Mouse (Mus musculus): ENCODE data around the gene Saa4.
A peak's percentile ranks its signal among the peaks of the same experiment; 100 is the strongest.
"Not testable (repeated sequence)": the region's sequence is repeated elsewhere in the genome, so short reads cannot be mapped to it uniquely, and the experiment has no call there.

Saa4 gene

DNA sequence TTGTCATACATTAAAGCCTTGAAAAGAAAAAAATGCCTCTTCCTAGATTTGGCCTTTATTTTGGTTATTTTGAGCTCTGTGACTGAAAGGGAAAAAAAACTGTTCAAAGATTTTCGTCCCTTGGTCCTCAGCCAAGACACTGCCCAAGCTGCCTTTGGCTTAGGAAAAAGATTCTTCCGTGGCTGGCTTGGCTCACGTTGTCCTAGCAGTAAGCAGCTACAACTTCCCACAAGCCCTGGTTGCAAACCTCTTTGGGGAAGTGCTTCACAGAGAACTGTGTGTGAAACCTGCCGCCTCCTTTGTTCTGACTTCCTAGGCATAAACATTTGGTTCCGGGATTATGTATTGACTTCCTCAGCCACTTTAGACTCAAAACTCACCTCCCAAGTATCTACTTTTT is 15.5 kb downstream of the Saa4 start:
- DNase-seq (ENCODE audit: low spot score in 2 of 2) = no peak

DNA sequence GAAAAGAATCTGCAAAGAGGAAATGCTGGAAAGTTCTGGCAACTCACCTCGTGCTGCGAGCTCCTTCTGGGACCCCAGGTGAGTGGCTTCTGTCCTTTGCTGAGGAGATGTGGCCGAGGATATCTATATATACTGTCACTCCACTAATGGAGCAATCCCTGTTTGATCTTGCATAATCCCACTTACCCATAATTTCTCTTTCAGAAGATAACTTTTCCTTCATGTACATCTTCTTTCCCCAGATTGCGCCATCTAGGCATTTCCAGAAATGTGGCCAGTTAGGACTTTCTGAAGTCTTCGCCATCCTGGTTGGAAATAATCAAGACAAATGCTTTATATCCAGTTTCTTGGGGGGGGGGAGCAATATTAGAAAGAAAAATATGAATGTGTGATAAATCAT is 16.8 kb downstream of the Saa4 start, which contains the start of gene Saa3:
Gene Saa3, minus strand, starts transcription at position 101 of the 400 bp plus-strand sequence.
- no peak for DNase-seq (ENCODE audit: low spot score in 2 of 2)

DNA sequence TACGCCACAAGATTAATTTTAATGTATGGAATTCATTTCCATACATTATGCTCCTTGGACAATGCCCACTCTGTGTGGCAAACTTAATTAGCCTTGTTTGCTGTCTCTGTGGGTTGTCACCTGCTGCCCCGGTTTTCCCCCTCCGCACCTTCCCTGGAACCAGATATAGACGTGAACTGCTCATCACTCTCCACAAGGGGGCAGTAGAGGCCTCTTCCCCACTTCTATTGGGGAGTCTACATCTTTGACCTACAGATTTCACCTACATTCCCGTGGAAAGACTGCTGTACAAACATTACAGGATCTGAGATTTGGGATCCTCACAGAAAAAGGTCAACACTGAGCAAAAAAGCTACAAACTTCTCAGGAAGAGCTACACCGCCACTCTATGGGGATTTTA is 17.9 kb downstream of the Saa4 start:
- DNase-seq (ENCODE audit: low spot score in 2 of 2) = peak; percentile 58 to 72

DNA sequence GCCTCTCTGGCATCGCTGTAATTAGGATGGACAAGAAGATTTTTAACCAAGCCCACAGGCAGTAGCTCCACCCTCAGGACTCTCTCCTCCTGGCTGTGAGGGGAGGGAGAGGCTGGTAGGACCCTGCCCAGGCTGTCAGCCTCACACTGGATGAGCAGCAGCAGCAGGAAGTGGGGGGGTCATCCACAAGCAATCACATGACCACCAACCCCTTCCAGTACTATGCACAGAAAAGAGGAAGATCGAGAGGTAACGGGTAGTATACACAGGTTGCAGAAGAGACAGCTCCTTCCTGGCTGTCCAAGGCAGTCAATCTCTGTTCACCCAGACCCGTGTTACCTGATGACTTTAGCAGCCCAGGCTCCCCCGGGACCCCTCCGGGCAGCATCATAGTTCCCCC is 20.2 kb downstream of the Saa4 start:
- peak in 1 of 2 experiments; percentile 40 for DNase-seq (ENCODE audit: low spot score in 2 of 2)

DNA sequence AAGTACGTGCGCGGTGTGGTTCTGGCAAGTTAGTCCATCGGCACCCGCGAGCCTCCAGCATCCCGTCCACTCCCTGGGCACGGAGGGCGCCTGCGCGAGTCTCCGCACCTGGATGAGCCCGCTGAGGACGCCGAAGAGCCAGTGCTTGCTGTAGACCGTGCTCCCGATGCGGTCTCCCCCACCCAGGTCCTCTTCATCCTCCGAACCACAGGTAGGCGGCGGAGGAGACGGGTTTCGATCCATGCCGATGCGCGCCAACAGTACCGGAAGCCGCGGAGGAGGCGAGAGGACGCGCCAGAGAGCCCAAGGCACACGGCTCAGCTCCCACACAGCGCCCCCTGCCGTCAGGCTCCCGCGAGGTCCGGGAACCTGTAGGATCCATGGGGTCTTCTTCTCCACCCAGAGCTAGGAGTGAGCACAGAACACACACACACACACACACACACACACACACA is 22.0 kb downstream of the Saa4 start, which contains the start of gene Saal1:
Gene Saal1, minus strand, starts transcription at position 291 of the 455 bp plus-strand sequence.
- peak; percentile 77 to 88 for DNase-seq (ENCODE audit: low spot score in 2 of 2)

DNA sequence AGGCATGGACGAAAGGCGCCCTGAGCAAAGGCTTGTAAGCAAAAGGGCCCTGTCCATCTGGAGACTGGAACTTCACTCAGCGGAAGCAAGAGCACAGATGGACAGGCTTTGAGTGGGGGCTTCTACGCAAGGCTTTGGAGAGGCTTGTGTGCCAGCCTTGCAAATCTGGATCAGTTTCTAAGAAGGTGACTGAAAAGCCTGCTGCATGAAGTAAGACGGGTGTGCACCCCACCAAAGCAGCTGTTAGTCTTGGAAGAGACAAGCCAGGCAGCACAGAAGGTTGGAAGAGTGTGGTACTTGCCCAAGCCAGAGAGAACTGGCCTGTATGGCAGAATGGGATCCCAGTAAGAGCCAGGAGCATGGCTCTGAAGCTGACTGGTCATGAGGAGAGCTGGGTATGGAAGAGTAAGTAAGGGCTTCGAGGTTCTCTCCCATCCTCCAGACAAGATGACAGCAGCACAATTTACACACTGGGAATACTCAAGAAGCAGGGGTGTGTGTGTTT is 31.8 kb downstream of the Saa4 start:
- no peak for DNase-seq (ENCODE audit: low spot score in 2 of 2)

DNA sequence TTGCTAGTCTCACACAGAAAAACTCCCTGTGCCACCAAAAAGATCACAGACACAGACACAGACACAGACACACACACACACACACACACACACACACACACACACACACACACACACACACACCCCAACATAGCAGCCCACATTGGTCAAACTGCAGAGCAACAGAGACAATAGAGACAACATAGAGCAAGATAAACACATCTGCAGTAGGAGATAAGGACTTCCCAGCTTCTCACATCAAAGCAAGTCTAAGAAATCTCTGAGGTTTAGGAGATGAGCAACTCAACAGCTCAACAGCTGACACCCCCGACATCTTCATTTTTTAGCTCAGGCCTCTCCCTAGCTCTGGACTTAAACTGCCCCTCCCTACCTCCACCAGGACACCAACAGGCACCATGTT is 35.6 kb downstream of the Saa4 start:
- DNase-seq (ENCODE audit: low spot score in 2 of 2) = no peak

DNA sequence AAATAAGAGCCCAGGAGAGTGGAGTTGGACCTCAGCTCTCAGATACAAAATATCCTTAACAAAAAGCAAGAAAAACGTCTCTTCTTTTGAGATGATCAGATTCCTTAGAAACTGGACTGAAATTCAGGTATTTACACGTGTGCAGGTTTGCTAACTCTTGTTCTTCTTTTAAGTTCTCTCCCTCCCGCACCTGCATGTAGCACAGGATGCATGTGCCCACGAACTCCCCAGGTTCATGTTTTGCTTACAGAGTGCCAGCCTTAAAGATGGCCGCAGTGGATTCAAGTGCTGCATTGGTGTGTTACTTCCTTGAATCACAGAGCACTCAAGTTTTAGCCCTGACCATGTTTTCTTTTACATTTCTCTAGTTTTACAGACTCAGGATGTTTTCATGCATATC is 45.6 kb downstream of the Saa4 start:
- peak in 1 of 2 experiments; percentile 30 for DNase-seq (ENCODE audit: low spot score in 2 of 2)

DNA sequence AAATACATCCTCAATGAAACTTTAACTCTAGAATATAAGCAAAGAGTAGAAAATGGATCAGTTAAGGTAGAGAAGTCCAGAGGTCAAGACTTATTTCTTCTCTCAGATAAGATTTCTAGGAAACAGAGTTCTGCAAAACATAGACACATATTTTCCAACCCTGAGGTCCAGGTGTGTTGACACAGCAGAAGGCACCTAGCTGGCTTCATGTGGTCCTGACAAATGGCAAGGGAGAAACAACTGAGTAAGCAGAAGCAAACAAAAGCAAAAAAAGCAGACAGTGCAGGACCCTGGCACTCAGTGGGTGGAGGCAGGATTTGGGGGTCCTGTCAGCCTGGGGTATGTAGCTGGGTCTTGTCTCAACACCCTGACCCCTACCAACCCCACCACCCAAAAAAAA is 51.7 kb downstream of the Saa4 start:
- no peak for DNase-seq (ENCODE audit: low spot score in 2 of 2)

DNA sequence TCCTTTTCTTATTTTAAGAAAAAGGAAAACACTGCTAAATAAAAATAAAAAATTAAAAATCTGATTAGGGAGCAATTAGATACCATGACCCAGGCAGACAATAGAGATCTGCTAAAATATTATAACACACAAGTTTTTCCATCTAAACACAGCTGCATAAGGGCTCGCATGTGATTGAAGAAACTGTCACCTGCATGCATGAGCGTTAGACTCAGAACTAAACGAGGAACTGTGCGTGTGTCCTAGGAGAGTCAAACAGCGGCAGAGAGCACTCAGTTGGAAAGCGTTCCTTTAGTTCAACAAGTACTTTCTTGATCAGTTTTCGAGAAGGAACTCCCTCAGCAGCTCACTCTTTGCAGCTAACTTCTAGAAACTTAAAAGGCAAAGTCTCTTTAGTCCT is 53.4 kb downstream of the Saa4 start:
- not testable (repeated sequence) for DNase-seq (ENCODE audit: low spot score in 2 of 2)

DNA sequence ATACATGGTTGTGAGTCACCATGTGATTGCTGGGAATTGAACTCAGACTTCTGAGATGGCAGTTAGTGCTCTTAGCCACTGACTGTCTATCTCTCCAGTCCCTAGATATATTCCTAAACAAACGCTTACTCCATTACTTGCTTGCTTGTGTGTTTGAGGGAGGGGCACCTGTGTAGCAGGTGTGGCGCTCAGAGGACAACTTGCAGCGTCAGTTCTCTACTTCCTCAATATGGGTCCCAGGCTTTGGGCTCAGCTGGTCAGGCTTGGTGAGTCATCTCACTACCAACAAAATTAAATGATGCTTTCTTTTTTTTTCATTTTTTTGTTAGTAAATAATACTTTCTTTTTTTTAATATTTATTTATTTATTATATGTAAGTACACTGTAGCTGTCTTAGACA is 54.0 kb downstream of the Saa4 start:
- no peak for DNase-seq (ENCODE audit: low spot score in 2 of 2)
